Mouse (Mus musculus): ENCODE measurements around the gene Trim17. TPM values are rescaled to one million over a fixed set of nuclear protein-coding genes. Genes with fewer than 3 reads are reported as not detected.

Trim17 gene
- total RNA-seq, 1 experiment from 2014 or later = not detected

DNA sequence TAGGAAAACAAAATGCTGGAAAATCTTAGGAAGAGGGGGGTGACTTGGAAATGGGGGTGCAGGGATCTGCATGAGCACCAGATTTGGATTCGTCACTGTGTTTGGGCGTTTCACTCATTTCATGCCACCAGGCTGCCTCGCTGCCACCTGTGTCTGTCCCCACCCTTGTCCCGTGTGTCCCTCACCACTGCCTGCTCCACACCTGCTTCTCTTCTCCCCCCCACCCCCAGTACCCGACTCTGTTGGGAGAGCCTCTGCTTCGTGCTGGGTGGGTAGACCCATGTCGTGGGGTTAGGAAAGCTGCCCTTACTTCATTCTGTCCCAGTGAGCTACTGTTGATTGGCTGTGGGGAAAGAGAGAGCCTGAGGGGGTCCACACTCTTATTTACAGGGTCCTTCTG, 30.2 kb downstream of the Trim17 start:
- no peak for ATAC-seq (replicated peaks; ENCODE audit: low read depth, poor library complexity, severe bottlenecking)

DNA sequence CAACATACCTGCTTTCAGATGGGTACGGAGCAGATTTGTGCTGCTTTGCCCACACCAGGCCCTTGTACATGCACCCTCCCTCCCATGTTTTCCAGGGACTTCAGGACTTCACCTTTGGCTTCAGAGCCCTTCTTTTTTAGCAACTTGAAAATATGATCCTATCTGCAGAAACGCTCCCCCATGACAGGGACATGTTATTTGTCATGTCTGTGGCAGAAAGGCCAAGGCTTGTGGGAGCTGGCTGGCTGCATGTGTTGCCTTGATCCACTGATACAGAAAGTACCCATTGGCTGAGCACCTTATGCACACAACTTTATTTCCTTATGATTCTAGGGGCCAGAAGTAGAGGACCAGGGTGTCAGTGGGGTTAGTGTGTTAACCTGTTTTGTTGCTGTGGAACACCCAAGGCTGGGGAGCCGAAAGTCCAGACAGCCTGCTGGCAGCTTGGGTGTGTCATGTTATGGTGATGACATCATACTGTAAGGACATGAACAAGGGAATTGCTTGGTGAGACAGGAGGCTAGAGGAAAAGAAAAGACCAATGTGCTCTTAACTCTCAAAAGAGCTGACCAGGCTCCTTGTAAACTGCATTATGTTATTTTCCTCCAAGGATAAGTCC, 30.9 kb downstream of the Trim17 start:
- no peak for ATAC-seq (replicated peaks; ENCODE audit: low read depth, poor library complexity, severe bottlenecking)

DNA sequence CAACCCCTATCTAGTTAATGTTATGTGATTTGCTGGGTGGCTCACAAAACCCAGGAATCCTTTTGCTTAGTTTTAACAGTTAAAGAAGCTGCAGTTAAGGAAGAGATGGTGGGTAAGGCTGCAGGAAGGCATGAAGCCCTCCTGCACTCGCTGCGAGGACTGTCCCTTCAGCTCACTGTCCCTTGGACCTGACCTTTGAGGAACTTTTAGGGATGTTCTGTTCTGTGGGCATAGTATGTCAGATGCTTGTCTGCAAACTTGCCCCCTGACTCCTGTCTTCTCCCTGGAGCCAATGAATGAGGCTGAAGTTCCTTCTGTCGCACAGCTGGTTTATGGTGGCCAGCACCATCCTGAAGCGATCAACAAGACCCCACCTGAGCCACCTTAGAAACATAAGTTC, 34.7 kb downstream of the Trim17 start:
- ATAC-seq (replicated peaks; ENCODE audit: low read depth, poor library complexity, severe bottlenecking) = no peak

DNA sequence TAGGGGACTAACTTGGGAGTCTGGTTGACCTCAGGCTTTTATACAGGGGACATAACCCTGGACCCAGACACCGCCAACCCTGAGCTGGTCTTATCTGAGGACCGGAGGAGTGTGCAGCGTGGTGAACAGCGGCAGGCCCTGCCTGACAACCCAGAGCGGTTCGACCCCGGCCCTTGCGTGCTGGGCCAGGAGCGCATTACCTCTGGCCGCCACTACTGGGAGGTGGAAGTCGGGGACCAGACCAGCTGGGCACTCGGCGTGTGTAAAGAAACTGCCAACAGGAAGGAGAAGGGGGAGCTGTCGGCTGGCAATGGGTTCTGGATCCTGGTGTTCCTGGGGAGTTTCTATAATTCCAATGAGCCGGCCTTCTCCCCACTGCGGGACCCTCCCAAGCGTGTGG, 35.7 kb downstream of the Trim17 start:
- ATAC-seq (replicated peaks; ENCODE audit: low read depth, poor library complexity, severe bottlenecking) = no peak

DNA sequence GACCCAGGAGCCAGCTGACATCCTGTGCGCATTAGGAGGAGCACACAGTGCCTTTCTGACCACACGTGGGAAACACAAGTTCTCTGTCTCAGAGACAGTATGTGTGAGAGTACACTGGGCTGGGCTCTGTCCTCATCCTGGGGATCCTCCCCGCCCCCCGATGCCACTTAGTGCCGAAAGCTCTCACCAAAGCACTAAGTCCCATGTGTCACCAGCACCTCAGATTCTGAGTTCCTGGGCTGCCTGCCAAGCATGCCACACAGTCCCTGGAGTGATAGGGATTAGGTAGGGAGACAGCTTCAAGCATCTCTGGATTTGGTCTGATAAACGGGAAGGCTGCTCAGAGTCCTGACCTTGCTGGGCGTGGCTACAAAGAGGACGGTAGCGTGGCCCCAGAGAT, 36.3 kb downstream of the Trim17 start:
- ATAC-seq (replicated peaks; ENCODE audit: low read depth, poor library complexity, severe bottlenecking) = no peak

DNA sequence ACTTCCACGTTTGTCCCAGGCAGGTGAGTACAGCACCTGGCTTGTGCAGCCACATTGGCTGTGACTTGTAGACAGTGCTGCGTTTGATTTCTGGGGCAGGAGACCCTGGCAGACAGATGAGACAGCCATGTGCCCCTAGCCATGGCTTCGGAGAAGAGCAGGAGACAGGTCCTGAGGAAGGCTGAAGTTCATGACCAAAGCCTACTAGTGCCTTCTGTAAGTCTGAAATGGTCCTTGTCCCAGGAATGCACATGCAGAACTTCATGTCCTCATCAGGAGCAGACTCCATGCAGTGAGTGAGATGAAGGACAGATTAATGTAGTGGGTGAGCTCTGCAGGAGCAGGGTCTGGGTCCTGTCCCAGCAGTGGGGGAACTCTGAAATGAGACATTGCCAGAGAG, 37.4 kb downstream of the Trim17 start:
- no peak for ATAC-seq (replicated peaks; ENCODE audit: low read depth, poor library complexity, severe bottlenecking)

DNA sequence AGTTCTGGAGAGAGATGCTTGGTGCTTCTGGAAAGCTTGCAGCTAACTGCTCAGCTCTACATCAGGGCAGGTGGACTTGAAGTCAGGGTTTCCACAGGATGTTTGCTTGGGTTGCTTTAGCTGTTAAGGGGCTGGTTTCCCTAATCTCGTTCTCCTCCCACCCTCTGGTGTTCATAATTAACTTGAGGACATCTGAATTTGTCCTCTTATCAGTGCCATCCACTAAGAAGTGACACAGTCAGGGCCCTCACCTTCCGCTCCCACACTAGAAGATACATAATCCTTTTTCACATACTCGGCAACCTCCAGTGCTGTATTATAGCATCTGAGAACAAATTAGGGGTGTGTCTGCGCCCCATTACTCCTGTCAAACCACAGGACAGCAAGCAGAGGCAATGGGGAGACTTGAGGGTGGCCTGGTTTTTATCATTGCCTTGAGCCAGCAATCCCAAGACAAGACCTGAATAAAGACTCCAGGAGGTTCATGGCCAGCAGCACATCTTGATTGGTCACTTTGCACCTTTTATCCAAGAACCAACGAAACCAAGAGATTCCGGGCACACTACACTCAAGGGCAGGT, 38.7 kb downstream of the Trim17 start:
- no peak for ATAC-seq (replicated peaks; ENCODE audit: low read depth, poor library complexity, severe bottlenecking)

DNA sequence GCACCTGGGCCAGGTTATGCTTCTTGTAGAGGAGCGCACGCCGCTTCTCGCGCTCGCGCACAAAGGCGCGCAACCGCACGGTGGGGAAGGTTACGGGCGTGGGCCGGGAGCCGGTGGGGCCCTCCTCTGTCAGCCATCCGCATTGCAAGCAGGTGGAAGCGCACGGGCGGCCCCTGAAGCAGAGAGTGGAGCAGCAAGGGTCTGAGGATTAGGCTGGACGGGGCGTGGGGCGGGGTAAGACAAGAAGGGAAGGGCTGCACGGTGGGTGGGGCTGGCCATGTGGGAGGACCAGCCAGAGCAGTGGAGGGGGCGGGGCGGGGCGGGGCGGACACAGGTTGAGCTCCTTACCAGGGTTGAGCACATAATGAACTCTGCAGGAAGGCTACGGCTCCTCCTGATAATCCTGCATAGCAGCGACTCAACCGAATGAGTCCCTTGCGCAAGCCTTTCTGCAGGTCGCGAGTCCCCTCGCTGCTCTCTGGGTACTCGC, 39.9 kb downstream of the Trim17 start:
- ATAC-seq (replicated peaks; ENCODE audit: low read depth, poor library complexity, severe bottlenecking) = peak; percentile 58

DNA sequence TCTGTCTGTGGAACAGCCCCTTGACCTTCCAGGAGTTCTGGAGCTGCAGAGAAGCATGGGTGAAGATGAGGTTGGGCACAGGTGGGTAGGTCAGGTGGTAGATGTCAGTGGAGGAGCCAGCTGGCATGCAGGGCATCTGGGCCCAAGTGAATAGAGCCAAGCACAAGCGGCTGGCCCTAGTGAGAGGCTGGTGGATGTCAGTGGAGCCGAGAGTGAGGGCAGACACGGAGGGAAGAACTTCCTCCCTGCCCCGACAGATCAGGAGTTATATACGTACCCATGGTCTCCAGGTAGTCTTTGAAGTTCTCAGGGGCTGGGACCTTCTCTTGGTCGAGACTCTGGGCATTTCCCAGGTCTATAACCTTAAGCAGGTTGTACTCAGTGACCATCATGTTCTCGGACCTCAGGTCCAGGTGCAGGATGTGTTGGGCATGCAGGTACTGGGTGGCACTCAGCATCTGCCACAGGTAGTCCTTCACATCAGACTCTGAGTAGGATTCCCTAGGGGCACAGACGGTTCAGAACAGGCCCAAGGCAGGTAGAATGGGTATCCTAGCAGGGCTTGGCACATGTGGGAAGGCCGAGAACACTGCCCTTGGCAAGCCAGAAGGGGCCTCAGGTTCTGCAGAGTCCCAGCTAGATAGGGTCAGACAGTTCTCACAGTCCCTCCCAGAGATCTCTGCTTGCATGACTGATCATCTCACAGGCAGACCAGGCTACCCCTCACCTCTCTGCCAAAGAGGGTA, 40.7 kb downstream of the Trim17 start:
- ATAC-seq (replicated peaks; ENCODE audit: low read depth, poor library complexity, severe bottlenecking) = no peak

DNA sequence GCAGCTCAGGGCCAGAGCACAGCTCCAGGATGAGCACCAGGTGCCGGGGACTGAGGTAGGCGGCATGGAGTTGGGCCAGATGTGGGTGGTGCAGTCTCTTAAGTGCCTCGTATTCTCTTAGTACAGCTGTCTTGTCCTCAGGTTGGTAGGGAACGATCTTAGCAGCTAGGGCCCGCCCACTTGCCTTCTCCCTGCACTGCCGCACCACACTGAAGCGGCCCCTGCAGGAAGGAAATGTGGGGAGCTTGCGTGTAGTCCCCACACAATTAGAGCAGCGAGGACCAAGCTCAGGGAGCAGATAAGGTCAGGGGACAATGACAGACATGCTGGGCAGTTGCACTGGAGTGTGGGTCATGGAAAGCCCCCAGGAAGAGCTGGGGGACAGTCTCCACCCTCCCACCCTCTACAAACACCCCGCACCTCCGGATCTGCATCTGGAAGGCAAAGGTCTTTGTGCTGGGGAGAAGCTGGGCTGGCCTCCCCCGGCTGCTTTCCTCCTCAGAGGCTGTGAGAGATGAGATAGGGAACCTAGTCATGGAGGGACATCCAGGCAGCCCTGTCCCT, 41.4 kb downstream of the Trim17 start:
- ATAC-seq (replicated peaks; ENCODE audit: low read depth, poor library complexity, severe bottlenecking) = peak; percentile 79

DNA sequence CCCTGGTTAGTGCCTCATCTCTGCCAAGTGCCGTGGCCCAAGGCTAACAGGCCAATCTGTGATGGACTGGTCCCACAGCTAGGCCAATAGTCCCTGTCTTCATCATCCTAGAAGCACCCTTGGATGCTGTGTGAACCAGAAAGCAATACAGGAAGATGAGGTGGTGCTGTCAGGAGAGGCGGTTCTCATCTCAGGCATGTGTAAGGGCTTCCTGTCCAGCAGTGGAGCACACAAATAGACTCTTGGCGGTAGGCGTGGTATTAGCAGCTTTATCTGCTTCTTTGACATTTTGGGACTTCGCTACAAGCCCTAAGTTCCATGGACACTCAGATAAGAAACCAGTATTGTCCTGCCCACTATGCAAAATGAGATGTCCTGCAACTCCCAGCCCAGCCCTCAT, 43.1 kb downstream of the Trim17 start:
- ATAC-seq (replicated peaks; ENCODE audit: low read depth, poor library complexity, severe bottlenecking) = no peak

DNA sequence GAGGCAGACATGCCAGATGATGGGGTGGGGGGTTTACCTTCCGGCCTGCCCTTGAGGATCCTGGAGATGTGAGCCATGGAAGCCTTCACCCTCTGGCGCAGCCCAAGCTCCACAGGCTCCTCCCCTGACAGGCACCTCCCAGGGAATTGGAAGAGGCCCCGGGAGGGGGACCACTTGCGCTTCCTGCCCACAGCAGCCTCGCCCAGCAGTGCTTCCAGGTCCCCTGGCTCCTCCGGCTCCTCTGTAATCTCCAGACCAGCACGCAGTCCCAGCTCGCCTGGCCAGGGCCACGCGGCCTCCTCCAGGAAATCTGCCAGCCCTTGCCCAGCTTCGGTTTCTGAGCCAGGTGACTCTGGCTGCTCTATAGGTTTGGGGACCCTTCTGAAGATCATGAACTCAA, 44.7 kb downstream of the Trim17 start:
- ATAC-seq (replicated peaks; ENCODE audit: low read depth, poor library complexity, severe bottlenecking) = no peak

DNA sequence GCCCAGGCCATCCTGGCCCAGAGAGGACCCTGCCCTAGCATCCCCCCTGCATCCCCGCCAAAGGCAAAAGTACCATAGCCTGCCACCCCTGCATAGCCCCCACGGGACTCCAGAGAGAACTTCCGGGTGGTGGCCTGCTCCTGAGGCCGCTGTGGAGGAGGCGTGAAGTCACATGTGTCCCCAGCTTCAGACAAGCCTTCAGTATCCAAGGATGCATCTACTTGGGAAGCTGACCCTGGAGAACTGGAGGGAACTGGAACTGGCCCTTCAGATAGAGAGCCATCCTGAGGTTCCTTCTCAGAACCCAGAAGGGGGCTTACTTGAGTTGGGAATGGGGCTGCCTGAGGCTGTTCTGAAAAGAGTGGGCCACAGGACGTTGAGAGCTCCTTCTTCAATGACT, 45.3 kb downstream of the Trim17 start:
- no peak for ATAC-seq (replicated peaks; ENCODE audit: low read depth, poor library complexity, severe bottlenecking)

DNA sequence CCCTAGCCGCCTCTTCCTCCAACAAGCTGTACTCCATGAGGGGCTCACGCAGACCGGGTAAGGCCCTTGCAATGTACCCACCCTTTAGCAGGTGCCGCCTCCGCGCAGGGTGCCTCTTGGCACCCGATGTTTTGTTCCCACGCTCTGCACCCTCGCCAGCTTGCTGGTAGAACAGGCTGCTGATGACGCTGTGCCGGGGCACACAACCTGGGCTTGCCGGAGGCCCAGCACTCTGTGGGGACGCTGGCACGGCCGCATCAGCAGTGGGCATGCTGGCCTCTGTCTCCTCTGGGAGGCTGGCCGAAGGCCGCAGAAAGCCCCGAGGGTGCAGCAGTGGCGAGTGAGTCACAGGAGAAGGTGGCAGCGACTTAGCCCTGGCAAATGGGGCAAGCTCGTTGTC, 46.1 kb downstream of the Trim17 start:
- no peak for ATAC-seq (replicated peaks; ENCODE audit: low read depth, poor library complexity, severe bottlenecking)

DNA sequence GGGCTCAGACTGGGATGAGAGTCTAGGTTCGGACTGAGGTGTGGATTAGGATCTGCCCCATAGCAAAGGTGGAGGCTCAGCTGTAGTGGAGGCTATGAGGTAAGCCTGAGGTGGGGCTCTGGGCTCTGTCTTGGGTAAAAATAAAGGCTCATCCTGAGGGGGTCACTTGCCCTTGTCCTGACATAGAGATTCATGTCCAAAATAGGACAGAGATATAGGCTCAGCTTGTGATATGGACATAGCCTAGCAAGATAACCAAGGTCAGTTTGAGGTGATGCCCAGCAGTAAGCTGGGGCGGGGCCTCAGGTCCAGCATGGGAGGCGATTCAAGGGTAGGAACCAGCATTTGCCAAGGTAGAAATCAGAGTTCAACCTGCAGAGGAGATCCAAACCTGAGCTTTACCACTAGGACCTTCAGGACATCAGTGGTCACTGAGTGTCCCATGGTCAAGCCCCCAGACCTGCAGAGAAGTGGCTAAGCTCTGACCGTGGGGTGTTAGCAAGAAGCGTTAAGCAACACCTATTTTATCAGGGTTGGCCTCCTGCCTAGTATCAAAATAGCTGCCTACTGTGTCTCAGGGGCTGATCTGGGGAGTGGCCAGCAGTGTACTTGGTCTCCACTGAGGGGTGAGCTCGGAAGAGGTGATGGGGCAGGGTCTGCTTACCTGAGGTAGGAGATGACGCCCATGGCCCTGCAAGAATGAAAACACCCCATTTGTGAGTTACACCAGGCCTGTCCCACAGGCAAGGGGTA, 48.0 kb downstream of the Trim17 start:
- ATAC-seq (replicated peaks; ENCODE audit: low read depth, poor library complexity, severe bottlenecking) = no peak

DNA sequence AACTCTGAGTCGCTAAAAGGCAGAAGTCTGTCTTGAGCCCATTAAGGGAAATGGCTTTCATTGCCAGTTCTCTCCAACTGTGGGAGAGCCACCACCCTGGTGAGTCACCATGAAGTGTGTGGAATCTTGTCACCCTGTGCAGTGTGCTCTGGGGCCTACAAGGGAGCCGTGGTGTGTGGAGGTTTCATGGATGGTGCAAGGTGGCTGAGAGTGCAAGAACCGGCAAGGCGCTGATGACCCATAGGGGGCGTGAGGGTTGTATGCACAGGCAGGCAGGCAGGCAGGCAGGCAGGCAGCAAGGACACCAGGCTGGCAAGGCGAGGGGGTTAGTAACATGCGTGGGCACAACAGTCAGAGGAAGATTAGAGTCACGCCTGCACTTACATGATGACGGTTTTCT, 60.6 kb downstream of the Trim17 start:
- peak; percentile 65; the same call in 1 of the 2 replicates for ATAC-seq (replicated peaks; ENCODE audit: low read depth, poor library complexity, severe bottlenecking)

Other genes with a start within 250 kb of the Trim17 start
- gene Olfr318, start 230.7 kb upstream of the Trim17 start, total RNA-seq (2017) = not detected in 2 replicates
- gene Olfr317, start 215.5 kb upstream of the Trim17 start, total RNA-seq (2017) = not detected in 2 replicates
- gene Olfr316, start 202.0 kb upstream of the Trim17 start, total RNA-seq (2017) = not detected in 2 replicates
- not detected in 2 replicates for gene Olfr315, start 181.5 kb upstream of the Trim17 start, total RNA-seq (2017)
- not detected in 2 replicates for gene Olfr314, start 171.7 kb upstream of the Trim17 start, total RNA-seq (2017)
- not detected in 2 replicates for gene Fam183b, start 152.7 kb upstream of the Trim17 start, total RNA-seq (2017)
- not detected in 2 replicates for gene Olfr313, start 139.7 kb upstream of the Trim17 start, total RNA-seq (2017)
- not detected in 2 replicates for gene Olfr312, start 125.4 kb upstream of the Trim17 start, total RNA-seq (2017)
- not detected in 2 replicates for gene Olfr311, start 115.4 kb upstream of the Trim17 start, total RNA-seq (2017)
- gene Gm12258, start 107.5 kb upstream of the Trim17 start, total RNA-seq (2017) = 1.8 and 2.0 TPM in 2 replicates
- 4.7 and 11.1 TPM in 2 replicates for gene 2810021J22Rik, start 87.5 kb upstream of the Trim17 start, total RNA-seq (2017)
- gene Zfp39, start 50.5 kb upstream of the Trim17 start, total RNA-seq (2017) = 14.6 and 16.4 TPM in 2 replicates
- 3.8 and 5.9 TPM in 2 replicates for gene Btnl10, start 36.8 kb upstream of the Trim17 start, total RNA-seq (2017)
- 88.5 and 107 TPM in 2 replicates for gene Rnf187, start 15.8 kb upstream of the Trim17 start, total RNA-seq (2017)
- gene Hist3h2ba, start 5.8 kb upstream of the Trim17 start, total RNA-seq (2017) = 12.7 and 17.8 TPM in 2 replicates
- gene Hist3h2a, start within 50 bp of the Trim17 start, total RNA-seq (2017) = 215 and 229 TPM in 2 replicates
- 14.8 and 16.9 TPM in 2 replicates for gene Trim11, start 23.4 kb downstream of the Trim17 start, total RNA-seq (2017)
- gene Obscn, start 181.7 kb downstream of the Trim17 start, total RNA-seq (2017) = 0.19 TPM in 1 of 2 replicates, not detected in the other
- 3.3 and 6.1 TPM in 2 replicates for gene Iba57, start 209.1 kb downstream of the Trim17 start, total RNA-seq (2017)
- not detected in 2 replicates for gene Gjc2, start 228.5 kb downstream of the Trim17 start, total RNA-seq (2017)
- 26.8 and 36.6 TPM in 2 replicates for gene Guk1, start 237.5 kb downstream of the Trim17 start, total RNA-seq (2017)
- gene Mrpl55, start 247.8 kb downstream of the Trim17 start, total RNA-seq (2017) = 49.7 and 68.8 TPM in 2 replicates

Data from common myeloid progenitor, adult 5-6 weeks (primary cell).